21 mouse cellular contexts compared by ENCODE assay signal in the genomic region with DNA sequence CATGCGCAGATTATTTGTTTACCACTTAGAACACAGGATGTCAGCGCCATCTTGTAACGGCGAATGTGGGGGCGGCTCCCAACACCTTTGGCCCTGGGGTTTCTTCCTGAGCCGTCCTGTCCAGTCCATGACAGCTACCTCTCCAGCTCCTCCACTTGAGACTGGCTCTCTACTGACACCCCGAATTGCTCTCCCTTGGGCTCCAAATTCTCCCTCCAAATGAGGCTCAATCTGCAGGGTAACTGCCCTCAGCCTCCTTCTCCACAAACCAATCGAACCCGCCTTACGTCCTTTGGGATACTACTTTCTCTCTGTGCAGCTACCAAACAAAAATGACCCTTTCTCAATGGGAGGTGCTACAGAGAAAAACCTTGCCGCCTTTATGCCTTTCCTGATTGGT. TPM values are rescaled to one million over a fixed set of nuclear protein-coding genes. Genes with fewer than 3 reads are reported as not detected.
DNase-seq lines count a peak whose midpoint lies in the region; ATAC-seq and TF ChIP-seq lines count a peak whose summit lies in the region.
"Not testable (repeated sequence)": the region's sequence is repeated elsewhere in the genome, so short reads cannot be mapped to it uniquely, and the experiment has no call there.
"Had no signal": no experiment of that assay in that cellular context is flagged by ENCODE, and none has a peak within 500 bp of the region (broad histone marks: within the 10 kb centered on the region; RNA-seq: fewer than 3 reads in every experiment).

No protein-coding gene starts in this region.

- TF ChIP-seq RAD21 in MEL (IDR thresholded peaks at IDR 0.05; ENCODE audit: low read depth, low read length), result not testable (repeated sequence)

- H3K4me3 ChIP-seq in MEL (ENCODE audit: control insufficient read depth in 1 of 2, insufficient read depth in 1 of 2, low read depth in 2 of 2, low read length in 2 of 2), result peak overlapping the region; percentile 54 to 79
- H3K4me3 ChIP-seq in myocyte, result not testable (repeated sequence)

- H3K36me3 ChIP-seq in MEL (ENCODE audit: control insufficient read depth in 1 of 2, insufficient read depth in 2 of 2, low read length in 2 of 2), result peaks cover 4 to 22% of the 10 kb centered on the region in 2 experiments
- not testable (repeated sequence) for H3K36me3 ChIP-seq in myocyte (ENCODE audit: control insufficient read depth, insufficient read depth)

- peak overlapping the region; percentile 81 for H3K9ac ChIP-seq in MEL (ENCODE audit: control insufficient read depth, low read depth, low read length, poor library complexity, severe bottlenecking)

- 0 out of 2 replicates have a peak, but pooled peaks have one; percentile 42 for ATAC-seq in cerebellum, adult (ENCODE audit: insufficient number of reproducible peaks, low FRiP score, low TSS enrichment)
- 0 out of 2 replicates have a peak, but pooled peaks have one; percentile 11 for ATAC-seq in erythroid progenitor cell, adult 5-6 weeks (replicated peaks; ENCODE audit: low FRiP score, poor library complexity, severe bottlenecking)
- peak; percentile 77 for ATAC-seq in megakaryocyte progenitor cell, adult 5-6 weeks (replicated peaks; ENCODE audit: poor library complexity)

- not testable (repeated sequence) for TF ChIP-seq CTCF in MEL (IDR thresholded peaks at IDR 0.05 in 2 of 3, conservative IDR thresholded peaks at IDR 0.05 in 1 of 3; ENCODE audit: control insufficient read depth in 1 of 3, insufficient read depth in 1 of 3, low read depth in 2 of 3, low read length in 3 of 3, poor library complexity in 1 of 3, severe bottlenecking in 1 of 3)

- peak overlapping the region; percentile 91 for H3K27ac ChIP-seq in MEL (ENCODE audit: control insufficient read depth, low read depth, low read length)

- H3K27me3 ChIP-seq in MEL (ENCODE audit: control insufficient read depth in 1 of 2, insufficient read depth in 2 of 2, low read length in 2 of 2); myocyte (ENCODE audit: control insufficient read depth, insufficient read depth, insufficient read length): not testable (repeated sequence)

- TF ChIP-seq POLR2A in MEL (IDR thresholded peaks at IDR 0.05; ENCODE audit: control insufficient read depth in 1 of 2, insufficient read depth in 1 of 2, low read depth in 1 of 2, low read length in 2 of 2, poor library complexity in 1 of 2); myocyte (IDR thresholded peaks at IDR 0.05; ENCODE audit: insufficient read length, low read depth): not testable (repeated sequence)

- not testable (repeated sequence) for H3ac ChIP-seq in myocyte (ENCODE audit: control insufficient read depth, insufficient read length)

- not testable (repeated sequence) for H3K9me3 ChIP-seq in MEL (replicated peaks; ENCODE audit: insufficient read depth, low read length)

- not testable (repeated sequence) for DNase-seq in MEL (ENCODE audit: low read depth, low spot score)
- DNase-seq in heart, adult 11 months, result peak; percentile 37

- TF ChIP-seq EP300 in MEL (IDR thresholded peaks at IDR 0.05; ENCODE audit: low read depth in 1 of 2, low read length in 2 of 2), result not testable (repeated sequence)

- H3K4me1 ChIP-seq in MEL (ENCODE audit: control insufficient read depth in 1 of 2, insufficient read depth in 2 of 2, low read length in 2 of 2), result peaks cover 8 to 14% of the 10 kb centered on the region in 2 experiments

- peaks cover 31% of the 10 kb centered on the region for H3K79me2 ChIP-seq in MEL (ENCODE audit: control insufficient read depth, insufficient read depth, low read length, poor library complexity)
- H3K79me2 ChIP-seq in myocyte (ENCODE audit: control insufficient read depth, insufficient read depth), result not testable (repeated sequence)

- H3K4me2 ChIP-seq in myocyte (ENCODE audit: low read depth), result peak overlapping the region; percentile 18

RNA-seq across cellular contexts. Expression of a gene that starts 30.5 kb away (rescaled TPM):
- not detected in 2 replicates for total RNA-seq in MEL (2012; rRNA removed)
- not detected for polyA plus RNA-seq in MEL (2012; ENCODE audit: insufficient read depth in 1 of 2, insufficient read length in 2 of 2, low read depth in 1 of 2, low replicate concordance in 2 of 2, missing spikeins in 1 of 2)
- not detected in 2 replicates for total RNA-seq in erythroid progenitor cell, adult 5-6 weeks (2015; ENCODE audit: low replicate concordance)
- total RNA-seq in erythroid progenitor cell, adult 5-6 weeks (2017; ENCODE audit: low replicate concordance), result not detected in 2 replicates
- not detected in 2 replicates for total RNA-seq in megakaryocyte progenitor cell, adult 5-6 weeks (2015)
- not detected in 2 replicates for total RNA-seq in megakaryocyte progenitor cell, adult 5-6 weeks (2017)
- polyA plus RNA-seq in myocyte (2012; fragmentation: generic; extraction: Trizol), result 116 TPM
- total RNA-seq: adrenal gland, postnatal 36 days had no signal
- polyA plus RNA-seq: activated CD4-positive, CD25-positive, alpha-beta regulatory T cell, adult 4 months had no signal

RNA-seq across cellular contexts. Expression of a gene that starts 42.4 kb away (rescaled TPM):
- total RNA-seq in MEL (2012; rRNA removed), result not detected in 2 replicates
- polyA plus RNA-seq in MEL (2012; ENCODE audit: insufficient read depth in 1 of 2, insufficient read length in 2 of 2, low read depth in 1 of 2, low replicate concordance in 2 of 2, missing spikeins in 1 of 2) (under 1 TPM in 1 of 2 experiments, not detected in 1; 0.17 TPM), myocyte (2012; fragmentation: generic; extraction: Trizol) (not detected)
- not detected in 2 replicates for total RNA-seq in erythroid progenitor cell, adult 5-6 weeks (2015; ENCODE audit: low replicate concordance)
- total RNA-seq in erythroid progenitor cell, adult 5-6 weeks (2017; ENCODE audit: low replicate concordance), result not detected in 2 replicates
- total RNA-seq in megakaryocyte progenitor cell, adult 5-6 weeks (2015), result not detected in 2 replicates
- not detected in 2 replicates for total RNA-seq in megakaryocyte progenitor cell, adult 5-6 weeks (2017)
- total RNA-seq: adrenal gland, adult 18-20 months; adrenal gland, adult 8-10 months; adrenal gland, postnatal 14 days; adrenal gland, postnatal 36 days; ES-E14 had no signal
- polyA plus RNA-seq: C2C12; cortical plate, adult 2 months; embryonic facial prominence, embryonic 10.5 days; embryonic facial prominence, embryonic 14.5 days; forebrain, embryonic 10.5 days; forebrain, embryonic 12.5 days; forebrain, embryonic 14.5 days; forebrain, embryonic 16.5 days; frontal cortex, adult 2 months had no signal

Comparison
In these comparisons a context has a peak if more than half of its experiments do, and no peak if none do; other contexts are left out.
1. ATAC-seq: peak in every context shown above with its lines; median percentile 77 in megakaryocyte progenitor cell, adult 5-6 weeks; 42 in cerebellum, adult; 11 in erythroid progenitor cell, adult 5-6 weeks.